Mouse (Mus musculus) heart, postnatal 0 days (tissue): ENCODE results near the gene Psmd11.

Experiments used
- CTCF ChIP-seq: IDR thresholded peaks from 2 replicates; pipeline ENCODE4 v1.5.1; 2016; ENCODE audit warnings: antibody characterized with exemption, control low read depth, low read depth
- EP300 ChIP-seq: IDR thresholded peaks from 2 replicates; pipeline ENCODE4 v1.6.1; 2016; ENCODE audit warnings: antibody characterized with exemption, low read depth

DNA sequence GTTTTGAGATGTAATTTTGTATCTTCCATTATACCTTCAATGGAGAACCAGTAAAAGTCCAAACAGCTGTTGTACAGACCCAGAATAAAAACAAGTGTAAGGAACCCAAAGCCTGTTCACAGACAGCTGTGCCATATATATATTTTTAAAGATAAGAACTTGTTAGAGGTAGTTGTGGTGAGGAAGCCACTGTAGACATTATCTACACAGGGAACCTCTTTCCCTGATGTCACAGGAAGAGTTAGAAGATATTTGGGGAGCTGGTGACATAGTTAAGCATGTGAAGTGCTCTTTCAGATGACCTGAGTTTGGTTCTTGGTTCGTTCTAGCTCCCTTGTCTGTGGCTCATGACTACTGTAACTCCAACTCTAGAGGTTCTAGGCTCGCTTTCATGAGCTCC lies 3.7 kb upstream of the Psmd11 start:
- TF ChIP-seq CTCF = no peak
- TF ChIP-seq EP300 = no peak
